Mouse (Mus musculus) thymus, postnatal 36 days (tissue): ENCODE results near the gene Ivns1abp.
A peak's percentile ranks its signal among the peaks of the same experiment; 100 is the strongest.
"Not testable (repeated sequence)": the region's sequence is repeated elsewhere in the genome, so short reads cannot be mapped to it uniquely, and the experiment has no call there.

ENCODE experiments used
- DNase-seq, 2 experiments: peaks; one replicate each; pipeline ENCODE4 v3.0.0; 2022; ENCODE audit warnings: mixed read lengths in 2 of 2

Ivns1abp gene

GRCm38 (mm10) chr1:151344283-151345108 lies at the start of gene Ivns1abp:
TSS of gene Ivns1abp (plus strand) at chr1:151344477.
- peak; percentile 99 for DNase-seq

- DNase-seq: no peak
Measured at GRCm38 (mm10) chr1:151295486-151295885, 48.8 kb upstream of the Ivns1abp start.

DNA sequence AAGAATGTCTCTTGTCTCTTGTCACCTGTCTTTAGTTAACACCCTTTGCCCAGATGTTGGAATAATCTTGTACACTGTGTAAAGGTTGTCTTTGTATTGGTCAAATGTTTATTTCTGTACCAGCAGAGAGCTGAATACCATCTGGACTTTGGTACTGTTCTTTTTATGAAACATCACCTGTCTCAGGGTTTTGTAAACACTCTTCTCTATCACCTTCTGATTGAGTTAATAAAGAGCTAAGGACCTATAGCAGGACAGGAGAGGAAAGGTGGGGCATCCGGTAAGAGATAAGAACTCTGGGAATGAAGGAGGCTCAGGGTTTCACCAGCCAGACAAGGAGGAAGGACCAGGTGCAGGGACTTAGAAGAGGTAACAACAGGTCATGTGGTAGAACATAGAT lies 47.7 kb upstream of the Ivns1abp start:
- DNase-seq: no peak

DNA sequence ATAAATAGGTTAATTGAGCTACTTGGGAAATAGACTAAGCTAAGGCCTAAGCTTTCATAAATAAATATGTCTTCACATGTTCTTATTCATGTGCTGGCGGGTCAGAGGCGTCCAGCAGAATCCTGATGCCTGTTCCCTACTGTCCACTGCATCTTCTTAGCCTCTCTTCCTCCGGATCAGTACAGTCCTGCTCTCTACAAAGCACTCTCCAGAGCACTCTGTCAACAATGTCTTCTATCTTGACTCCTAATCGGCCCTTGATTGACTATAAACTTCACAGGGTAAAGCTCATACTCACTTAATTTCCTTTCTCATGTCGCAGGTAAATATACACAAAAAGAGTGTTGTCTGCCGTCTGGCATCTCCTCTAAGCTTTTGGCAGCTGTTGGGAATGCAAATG lies 47.3 kb upstream of the Ivns1abp start:
- no peak for DNase-seq

DNA sequence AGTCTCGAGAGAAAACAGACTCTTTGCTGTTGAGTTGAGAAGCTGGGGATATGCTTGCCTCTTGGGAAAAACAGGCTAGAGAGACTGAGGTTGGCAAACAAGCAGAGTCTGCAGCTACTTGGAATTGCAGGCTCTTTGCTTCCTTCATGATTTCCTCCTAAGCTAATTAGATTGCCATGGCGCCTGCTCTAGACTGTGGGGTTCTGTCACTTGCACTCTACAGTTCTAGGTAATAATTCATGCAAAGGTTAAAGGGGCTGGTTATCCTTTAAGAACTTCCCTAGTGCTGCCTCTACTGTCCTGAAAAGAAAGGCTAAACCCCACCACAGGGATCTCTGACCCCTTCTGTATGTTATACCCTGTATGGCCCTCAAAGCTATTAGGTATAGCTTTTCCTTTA lies 46.7 kb upstream of the Ivns1abp start:
- DNase-seq: no peak

DNA sequence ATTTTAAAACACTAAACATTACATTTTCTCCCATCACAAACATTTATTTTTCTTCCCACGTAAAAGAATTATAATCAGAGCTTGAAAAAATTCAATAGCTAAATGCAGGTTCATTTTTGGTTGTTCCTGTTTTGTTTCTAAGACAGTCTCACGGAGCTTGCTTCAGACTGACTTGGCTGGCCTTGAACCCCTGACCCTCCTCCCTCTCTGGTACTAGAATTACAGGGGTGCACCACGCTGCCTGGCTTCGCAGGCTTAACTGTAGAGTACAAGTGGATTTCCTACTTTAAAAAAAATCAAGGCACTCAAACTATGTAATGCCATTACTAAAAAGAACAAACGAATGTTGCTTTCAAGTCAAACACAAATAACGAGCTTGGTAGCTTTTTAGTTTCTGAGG lies 42.8 kb upstream of the Ivns1abp start:
- DNase-seq: no peak

DNA sequence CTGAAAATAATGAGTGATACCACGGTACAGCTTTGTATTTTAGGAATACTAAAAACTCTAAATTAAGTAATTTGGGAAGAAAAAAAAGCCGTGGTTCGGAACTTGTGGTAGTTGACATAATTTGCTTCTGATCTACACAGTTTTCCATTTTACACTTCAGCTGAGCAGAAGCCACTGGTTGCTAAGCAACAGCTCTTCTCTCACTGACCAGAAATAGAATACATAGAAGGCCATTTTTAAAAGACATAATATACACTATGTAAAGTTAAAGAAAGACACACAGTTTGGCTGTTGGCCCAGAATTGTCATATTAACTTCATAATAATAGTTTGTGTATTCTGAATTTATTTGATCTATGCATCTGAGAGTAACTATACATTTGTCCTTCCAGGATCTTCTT lies 42.4 kb upstream of the Ivns1abp start:
- no peak for DNase-seq

DNA sequence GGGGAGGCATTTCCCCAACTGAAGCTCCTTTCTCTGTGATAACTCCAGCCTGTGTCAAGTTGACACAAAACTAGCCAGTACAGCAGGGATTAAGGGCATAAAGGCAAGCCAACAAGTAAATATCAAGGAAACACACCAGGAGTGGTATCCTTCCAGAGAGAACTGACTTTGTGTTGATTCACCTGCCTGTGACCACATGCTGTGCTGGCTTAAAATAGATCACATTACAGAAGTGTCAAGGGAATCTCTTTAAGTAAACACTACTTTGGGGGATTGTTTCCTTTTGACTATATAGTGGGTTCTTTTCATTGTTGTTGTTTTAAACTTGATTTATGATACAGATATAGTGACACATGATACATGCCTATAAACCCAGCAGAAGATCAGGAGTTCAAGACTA lies 41.0 kb upstream of the Ivns1abp start:
- no peak for DNase-seq

DNA sequence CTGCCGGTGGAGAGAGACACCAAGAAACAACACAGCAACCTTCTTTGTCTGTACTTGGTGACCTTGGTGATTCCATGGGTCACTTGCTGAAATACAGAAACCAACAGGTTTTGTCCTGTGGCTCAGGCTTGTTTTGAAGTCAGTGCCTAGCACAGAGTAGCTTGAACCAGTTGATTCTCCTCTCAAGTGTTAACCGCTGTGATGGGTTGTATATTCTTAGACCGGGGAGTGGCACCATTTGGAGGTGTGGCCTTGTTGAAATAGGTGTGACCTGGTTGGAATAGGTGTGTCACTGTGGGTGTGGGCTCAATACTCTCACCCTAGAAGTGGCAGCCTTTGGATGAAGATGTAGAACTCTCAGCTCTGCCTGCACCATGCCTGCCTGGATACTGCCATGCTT lies 39.3 kb upstream of the Ivns1abp start:
- not testable (repeated sequence) for DNase-seq

GRCm38 (mm10) chr1:151307059-151307458 lies 37.2 kb upstream of the Ivns1abp start:
- no peak for DNase-seq

- no peak for DNase-seq
Measured at GRCm38 (mm10) chr1:151307821-151308220, 36.5 kb upstream of the Ivns1abp start.

DNA sequence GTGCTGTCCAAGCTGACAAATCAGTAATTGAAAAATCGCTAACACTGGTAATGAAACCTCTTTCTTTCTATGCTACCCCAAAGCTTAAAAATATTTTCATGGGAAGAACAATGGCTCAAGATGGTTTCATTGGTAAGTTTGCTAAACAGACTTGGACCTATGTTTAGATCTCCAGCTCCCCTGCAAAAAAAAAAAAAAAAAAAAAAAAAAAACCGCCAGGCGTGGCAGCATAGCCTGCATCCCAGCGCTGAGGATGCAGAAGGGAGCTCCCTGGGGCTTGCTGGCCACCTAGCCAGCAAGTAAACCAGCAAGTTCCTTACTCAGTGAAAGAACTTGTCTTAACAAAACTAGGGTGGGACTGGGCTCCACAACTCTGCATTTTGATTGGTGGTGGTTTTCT lies 35.8 kb upstream of the Ivns1abp start:
- no peak for DNase-seq

- DNase-seq: no peak
Measured at GRCm38 (mm10) chr1:151310511-151310910, 33.8 kb upstream of the Ivns1abp start.

DNA sequence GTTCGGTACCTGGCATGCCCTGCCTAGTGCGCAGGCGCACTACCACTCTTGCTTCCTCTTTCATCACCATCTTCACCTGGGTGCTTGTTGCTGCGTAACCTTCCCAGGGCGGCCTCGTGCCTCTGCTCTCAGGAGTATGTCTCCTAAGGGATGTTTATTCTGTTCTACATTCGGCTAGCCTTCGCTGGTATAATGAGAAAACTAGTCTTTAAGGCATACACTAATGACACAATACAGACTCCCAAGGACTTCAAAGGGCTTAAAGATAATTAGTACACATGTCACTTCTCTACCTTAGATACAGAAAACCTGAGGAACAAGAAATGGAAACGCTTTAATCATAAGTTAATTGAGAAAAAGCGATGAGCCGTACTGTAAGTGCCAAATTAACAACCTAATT lies 32.9 kb upstream of the Ivns1abp start:
- DNase-seq: no peak

DNA sequence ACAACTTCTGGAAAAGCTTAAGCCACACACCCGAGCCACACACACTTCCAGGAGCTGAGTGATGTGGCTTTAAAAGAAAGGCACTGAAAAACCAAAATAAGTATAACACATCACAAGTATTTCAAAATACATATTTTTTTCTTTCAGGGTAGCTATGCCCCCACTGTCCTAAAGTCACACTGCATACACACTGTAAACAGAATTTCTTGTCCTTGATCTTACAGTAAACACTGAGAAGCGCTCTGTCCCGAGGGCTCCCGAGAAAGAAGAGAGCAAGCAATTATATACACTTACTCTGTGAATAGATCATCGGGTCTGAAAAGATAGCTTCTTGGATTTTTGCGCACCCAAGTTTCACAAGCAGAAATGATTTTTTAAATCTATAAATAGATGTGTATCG lies 25.0 kb upstream of the Ivns1abp start:
- no peak for DNase-seq

DNA sequence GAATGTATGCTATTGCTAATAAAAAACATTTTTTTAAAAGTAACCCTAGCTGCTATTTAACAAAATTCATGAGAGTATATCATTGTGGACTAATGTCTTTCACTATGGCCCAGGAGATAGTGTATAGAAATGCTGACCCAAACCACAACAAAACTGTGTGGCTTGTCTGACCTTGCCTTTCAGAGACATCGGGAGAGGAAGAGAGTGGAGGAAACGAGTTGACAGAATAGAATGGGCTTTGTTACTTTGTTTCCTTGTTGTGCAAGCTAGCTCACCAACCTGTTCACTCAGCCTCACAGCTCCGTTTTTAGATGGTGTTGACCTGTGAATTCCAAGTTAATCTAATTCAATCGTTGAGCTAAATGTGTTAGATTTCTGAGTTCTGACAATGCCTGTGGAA lies 23.9 kb upstream of the Ivns1abp start:
- DNase-seq: no peak

GRCm38 (mm10) chr1:151325328-151325727 lies 18.9 kb upstream of the Ivns1abp start:
- no peak for DNase-seq

DNA sequence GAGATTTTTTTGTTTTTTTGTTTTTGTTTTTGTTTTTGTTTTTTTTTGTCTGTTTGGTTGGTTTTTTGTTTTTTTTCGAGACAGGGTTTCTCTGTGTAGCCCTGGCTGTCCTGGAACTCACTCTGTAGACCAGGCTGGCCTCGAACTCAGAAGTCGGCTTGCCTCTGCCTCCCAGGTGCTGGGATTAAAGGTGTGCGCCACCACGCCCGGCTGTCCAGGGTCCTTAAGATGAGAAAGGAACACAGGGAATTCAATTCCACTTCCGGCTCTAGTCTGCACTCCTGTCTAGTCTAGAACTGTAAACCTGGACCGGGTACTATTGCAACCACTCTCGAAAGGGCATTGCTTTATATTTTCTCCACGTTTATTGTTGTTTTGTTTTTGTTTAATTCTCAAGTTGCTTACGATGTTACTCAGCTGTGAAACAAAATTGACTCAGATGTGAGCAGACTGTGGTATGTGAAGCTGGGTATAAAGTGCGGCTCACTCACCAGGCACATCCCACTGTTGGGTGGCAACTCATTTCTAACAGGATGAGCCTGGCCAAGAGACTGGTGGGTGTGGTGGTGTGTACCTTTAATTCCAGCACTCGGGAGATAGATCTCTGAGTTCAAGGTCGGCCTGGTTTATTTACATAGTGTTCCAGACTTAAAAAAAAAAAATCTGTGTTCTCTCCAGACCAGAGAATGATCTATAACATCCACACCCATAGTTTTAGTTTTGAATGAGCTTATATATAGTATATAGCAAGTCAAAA lies 15.8 kb upstream of the Ivns1abp start:
- no peak for DNase-seq

GRCm38 (mm10) chr1:151329601-151330000 lies 14.7 kb upstream of the Ivns1abp start:
- no peak for DNase-seq

GRCm38 (mm10) chr1:151332819-151333218 lies 11.5 kb upstream of the Ivns1abp start:
- DNase-seq: no peak

- DNase-seq: no peak
Measured at GRCm38 (mm10) chr1:151338234-151338633, 6.0 kb upstream of the Ivns1abp start.

GRCm38 (mm10) chr1:151338941-151339340 lies 5.3 kb upstream of the Ivns1abp start:
- no peak for DNase-seq

DNA sequence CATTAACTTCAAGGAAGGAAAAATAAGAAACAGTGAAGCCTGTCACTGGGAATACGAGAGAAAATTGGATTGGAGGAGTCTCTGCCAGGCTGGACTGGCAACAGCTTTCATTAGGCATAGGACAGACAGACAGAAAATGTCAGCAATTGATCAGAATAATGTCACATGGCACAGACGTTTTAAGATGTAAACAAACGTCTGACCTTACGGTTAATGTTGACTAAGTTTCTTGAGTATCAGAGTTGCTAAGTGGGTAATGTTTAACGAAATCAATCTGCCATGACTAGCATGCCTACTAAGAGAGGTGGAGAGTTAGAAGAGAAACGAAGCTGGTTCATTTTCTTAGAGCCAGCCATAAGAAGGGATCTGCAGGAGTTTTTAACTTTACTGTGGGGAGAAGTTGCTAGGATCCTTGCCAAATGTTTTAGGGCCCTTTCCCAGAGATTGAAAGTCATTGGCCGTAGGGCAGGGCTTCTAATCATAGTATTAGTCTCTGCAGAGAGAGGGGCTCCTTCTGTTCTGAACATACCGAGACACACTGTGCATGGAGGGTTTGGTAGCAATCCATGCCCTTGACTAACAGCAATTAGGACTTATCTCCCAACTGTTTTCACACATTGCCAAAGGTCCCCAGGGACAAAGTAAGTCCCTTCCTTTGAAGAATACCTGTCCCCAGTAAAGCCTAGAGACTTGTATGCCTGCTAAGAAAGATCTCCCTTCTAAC lies 2.8 kb upstream of the Ivns1abp start:
- no peak for DNase-seq

GRCm38 (mm10) chr1:151342311-151342710 lies 2.0 kb upstream of the Ivns1abp start:
- no peak for DNase-seq
